Mouse (Mus musculus): ENCODE results near the gene Sh3pxd2b.

DNA sequence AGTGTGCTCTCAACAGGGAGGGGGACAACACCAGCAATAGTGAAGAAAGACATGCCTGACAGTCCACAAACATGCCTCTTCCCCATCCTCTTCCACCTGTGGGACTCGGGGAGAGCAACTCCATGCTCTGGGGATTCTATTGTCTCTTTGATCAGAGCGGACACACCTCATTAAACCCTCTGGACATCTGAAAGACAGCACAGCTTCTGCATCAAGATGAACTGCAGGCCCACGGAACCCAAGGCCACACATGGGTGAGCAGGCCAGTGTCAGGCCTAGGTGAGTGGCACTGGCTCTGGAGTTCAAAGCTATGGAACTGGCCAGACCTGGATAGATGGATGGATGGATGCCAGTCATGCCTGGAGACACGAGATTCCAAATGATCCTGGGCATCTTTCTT lies 38.2 kb upstream of the Sh3pxd2b start:
- no peak for TF ChIP-seq MAX (IDR thresholded peaks at IDR 0.05; ENCODE audit: low read length)
- no peak for TF ChIP-seq ELF1 (IDR thresholded peaks at IDR 0.05; ENCODE audit: low read depth, low read length)
- TF ChIP-seq CTCF (conservative IDR thresholded peaks at IDR 0.05 in 1 of 2, IDR thresholded peaks at IDR 0.05 in 1 of 2; ENCODE audit: low read depth in 2 of 2, low read length in 2 of 2) = no peak
- no peak for TF ChIP-seq UBTF (IDR thresholded peaks at IDR 0.05; ENCODE audit: low read depth, low read length)
- TF ChIP-seq ZMIZ1 (IDR thresholded peaks at IDR 0.05; ENCODE audit: low read depth, low read length) = no peak
- TF ChIP-seq POLR2A (IDR thresholded peaks at IDR 0.05; ENCODE audit: low read depth, low read length) = no peak
- no peak for TF ChIP-seq JUND (conservative IDR thresholded peaks at IDR 0.05; ENCODE audit: low read depth, low read length)
- TF ChIP-seq POLR2AphosphoS2 (IDR thresholded peaks at IDR 0.05; ENCODE audit: low read depth, low read length) = no peak
